20 mouse cellular contexts compared by ENCODE assay signal in the genomic region with DNA sequence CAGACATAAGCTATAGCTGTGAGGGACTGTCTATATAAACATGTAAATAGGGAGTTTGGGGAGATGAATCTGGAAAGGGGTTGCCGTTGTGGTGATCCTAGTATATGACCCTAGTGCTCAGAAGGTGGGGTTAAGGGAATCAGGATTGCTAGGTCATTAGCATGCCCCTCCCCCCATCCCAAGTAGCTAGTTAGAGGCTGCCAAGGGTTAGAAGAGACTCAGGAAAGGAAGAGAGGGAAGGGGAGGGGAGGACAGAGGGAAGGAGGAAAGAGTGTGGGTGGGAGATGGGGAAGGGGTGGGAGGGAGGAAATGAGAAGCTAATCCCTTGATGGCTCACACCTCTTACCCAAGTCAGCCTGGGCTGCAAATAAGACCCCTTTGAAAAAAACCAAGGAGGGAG. TPM values are rescaled to one million over a fixed set of nuclear protein-coding genes. Genes with fewer than 3 reads are reported as not detected.
DNase-seq lines count a peak whose midpoint lies in the region; ATAC-seq and TF ChIP-seq lines count a peak whose summit lies in the region.
"Had no signal": no experiment of that assay in that cellular context is flagged by ENCODE, and none has a peak within 500 bp of the region (broad histone marks: within the 10 kb centered on the region; RNA-seq: fewer than 3 reads in every experiment).

No protein-coding gene starts in this region.

- TF ChIP-seq POLR2A in ES-Bruce4 (IDR thresholded peaks at IDR 0.05; ENCODE audit: insufficient read depth, low read length), result no peak

- ATAC-seq in liver, embryonic 12.5 days, result no peak
- ATAC-seq: forebrain, embryonic 13.5 days; hindbrain, embryonic 16.5 days; Patski had no signal

- H3K36me3 ChIP-seq in liver, embryonic 12.5 days, result no peaks in the 10 kb centered on the region
- H3K36me3 ChIP-seq in ES-Bruce4 (ENCODE audit: control insufficient read depth, insufficient read depth, low read length, poor library complexity, severe bottlenecking), result no peaks in the 10 kb centered on the region
- H3K36me3 ChIP-seq: embryonic facial prominence, embryonic 13.5 days; heart, embryonic 13.5 days; hindbrain, embryonic 12.5 days had no signal

- peaks cover 48% of the 10 kb centered on the region for H3K4me1 ChIP-seq in liver, embryonic 12.5 days
- peaks cover 10% of the 10 kb centered on the region for H3K4me1 ChIP-seq in ES-Bruce4 (ENCODE audit: control insufficient read depth, insufficient read depth, low read length)

- no peak overlapping the region for H3K4me3 ChIP-seq in liver, embryonic 12.5 days
- H3K4me3 ChIP-seq in ES-Bruce4 (ENCODE audit: low read depth, low read length), result no peak overlapping the region
- H3K4me3 ChIP-seq: embryonic facial prominence, embryonic 13.5 days; forebrain, embryonic 13.5 days; gastrocnemius, adult 2 months; heart, embryonic 13.5 days; hindbrain, embryonic 12.5 days had no signal

- H3K9ac ChIP-seq in liver, embryonic 12.5 days, result no peak overlapping the region
- H3K9ac ChIP-seq in ES-Bruce4 (ENCODE audit: low read depth, poor library complexity, severe bottlenecking), result peak overlapping the region; percentile 62
- H3K9ac ChIP-seq: embryonic facial prominence, embryonic 13.5 days; forebrain, embryonic 13.5 days; heart, embryonic 13.5 days; hindbrain, embryonic 12.5 days had no signal

- 60% methylated on average over 1 of the region's 1 CpGs for WGBS in liver, embryonic 12.5 days (ENCODE audit: insufficient replicate concordance)

- peak; percentile 35 for DNase-seq in liver
- DNase-seq in R1 (ENCODE audit: low read depth, low spot score), result peak; percentile 94
- DNase-seq in layer of hippocampus, adult 8-10 months (ENCODE audit: low spot score in 2 of 2), result no peak
- no peak for DNase-seq in retina, embryonic 14.5 days (ENCODE audit: low spot score)
- DNase-seq: adrenal gland, postnatal 10 days; cerebellum, adult 11-12 months; cerebellum, adult 9-10 months; cerebellum, postnatal 36 days; gastrocnemius, adult 2 months; gastrocnemius, postnatal 25 days; heart, postnatal 36 days had no signal

- no peak for TF ChIP-seq CTCF in ES-Bruce4 (IDR thresholded peaks at IDR 0.05; ENCODE audit: low read depth, low read length)

- H3K4me2 ChIP-seq in liver, embryonic 12.5 days, result no peak overlapping the region
- H3K4me2 ChIP-seq: embryonic facial prominence, embryonic 13.5 days; forebrain, embryonic 13.5 days; heart, embryonic 13.5 days; hindbrain, embryonic 12.5 days had no signal

- no peaks in the 10 kb centered on the region for H3K9me3 ChIP-seq in liver, embryonic 12.5 days (replicated peaks)
- no peaks in the 10 kb centered on the region for H3K9me3 ChIP-seq in ES-Bruce4 (replicated peaks; ENCODE audit: control insufficient read depth, insufficient read depth, low read length, poor library complexity, severe bottlenecking)
- H3K9me3 ChIP-seq: embryonic facial prominence, embryonic 13.5 days; forebrain, embryonic 13.5 days; heart, embryonic 13.5 days; hindbrain, embryonic 12.5 days had no signal

- 0 out of 2 replicates have a peak, but pooled peaks have one; percentile 34 for TF ChIP-seq EP300 in ES-Bruce4 (IDR thresholded peaks at IDR 0.05; ENCODE audit: insufficient read depth, low read depth, low read length)

- H3K27me3 ChIP-seq in liver, embryonic 12.5 days (replicated peaks), result no peaks in the 10 kb centered on the region
- no peaks in the 10 kb centered on the region for H3K27me3 ChIP-seq in ES-Bruce4 (ENCODE audit: control insufficient read depth, insufficient read depth, low read length, poor library complexity, severe bottlenecking)
- H3K27me3 ChIP-seq: CH12.LX; embryonic facial prominence, embryonic 13.5 days; forebrain, embryonic 13.5 days; heart, embryonic 13.5 days; hindbrain, embryonic 12.5 days; Patski had no signal

- H3K27ac ChIP-seq in liver, embryonic 12.5 days, result no peak overlapping the region
- peak overlapping the region; percentile 98 for H3K27ac ChIP-seq in ES-Bruce4 (ENCODE audit: insufficient read depth, low read length)
- H3K27ac ChIP-seq: embryonic facial prominence, embryonic 13.5 days; forebrain, embryonic 13.5 days; gastrocnemius, adult 2 months; heart, embryonic 13.5 days; hindbrain, embryonic 12.5 days had no signal

RNA-seq across cellular contexts. Expression of a gene that starts 17.4 kb away (rescaled TPM):
- 18.0 and 21.0 TPM in 2 replicates for polyA plus RNA-seq in liver, embryonic 12.5 days (2016; fragmentation: Nextera tagmentation; extraction: Ambion mirVana)
- polyA plus RNA-seq in ES-Bruce4 (2011; ENCODE audit: insufficient read depth, insufficient read length, low read depth, missing spikeins), result 143 and 150 TPM in 2 replicates
- 10 to 100 TPM; 26.2 to 32.8 (median 31.4) TPM for total RNA-seq in layer of hippocampus, adult 8-10 months (2022)

Comparison
In these comparisons a context has a peak if more than half of its experiments do, and no peak if none do; other contexts are left out.
1. DNase-seq: peak in liver (single experiment) and R1 (single experiment); none in layer of hippocampus, adult 8-10 months (0 of 2) and retina, embryonic 14.5 days (single experiment).